Mouse (Mus musculus) limb, embryonic 10.5 days (tissue): ENCODE results near the gene Kcnh6. TPM values are rescaled to one million over a fixed set of nuclear protein-coding genes. Genes with fewer than 3 reads are reported as not detected.
"Not testable (repeated sequence)": the region's sequence is repeated elsewhere in the genome, so short reads cannot be mapped to it uniquely, and the experiment has no call there.

Experiments
- DNase-seq: peaks from one replicate; pipeline ENCODE4 v3.0.0-alpha.2; 2017; ENCODE audit warnings: low spot score
- H3K27ac ChIP-seq: fragments of 300-500 bp; sonication (generic); 2 replicates; pipeline ENCODE4 v1.5.1; 2016; ENCODE audit warnings: mild to moderate bottlenecking
- H3K27me3 ChIP-seq: fragments of 300-500 bp; sonication (generic); 2 replicates; pipeline ENCODE4 v1.6.1; 2016; ENCODE audit warnings: low read depth, mild to moderate bottlenecking; ENCODE audit not compliant: poor library complexity, severe bottlenecking
- H3K36me3 ChIP-seq: fragments of 300-500 bp; sonication (generic); 2 replicates; pipeline ENCODE4 v1.6.1; 2016; ENCODE audit warnings: mild to moderate bottlenecking, moderate library complexity
- H3K4me1 ChIP-seq: fragments of 300-500 bp; sonication (generic); 2 replicates; pipeline ENCODE4 v1.6.1; 2016
- H3K4me3 ChIP-seq: fragments of 300-500 bp; sonication (generic); 2 replicates; pipeline ENCODE4 v1.5.1; 2016; ENCODE audit warnings: mild to moderate bottlenecking, moderate library complexity
- H3K9me3 ChIP-seq: fragments of 300-500 bp; sonication (generic); replicated peaks from 2 replicates; pipeline ENCODE4 v1.6.1; 2016; ENCODE audit warnings: mild to moderate bottlenecking
- WGBS: fragments of 180-500 bp; shearing (Covaris S2); methylation state at CpG from one replicate; pipeline ENCODE4 v1.1.7; 2016; 5-methylcytosine and 5-hydroxymethylcytosine counted together
- polyA plus RNA-seq: library from polyadenylated mRNA; unstranded; fragments of >200 nt; fragmentation: Nextera tagmentation; extraction: Ambion mirVana; gene quantifications from 2 replicates; pipeline ENCODE4 v1.2.1, GENCODE M21; 2016

Kcnh6 gene
- polyA plus RNA-seq, 1 experiment from 2014 or later: 0.36 TPM

GRCm38 (mm10) chr11:106025774-106026173 is 17.9 kb downstream of the Kcnh6 start:
- H3K36me3 ChIP-seq: peaks cover 9% of the 10 kb centered on the region
- H3K27ac ChIP-seq: no peak overlapping the region
- DNase-seq: no peak
- no peaks in the 10 kb centered on the region for H3K9me3 ChIP-seq
- H3K4me3 ChIP-seq: no peak overlapping the region
- no peaks in the 10 kb centered on the region for H3K4me1 ChIP-seq
- 85% methylated on average over 3 of the region's 3 CpGs for WGBS
- H3K27me3 ChIP-seq: peaks cover 24% of the 10 kb centered on the region

GRCm38 (mm10) chr11:106026465-106027151 is 18.7 kb downstream of the Kcnh6 start:
- DNase-seq: peak; percentile 65
- Histone ChIP-seq H3K4me3 (no peak overlapping the region), H3K27ac (no peak overlapping the region), H3K27me3 (peaks cover 16% of the 10 kb centered on the region), H3K36me3 (peaks cover 9% of the 10 kb centered on the region), H3K4me1 (no peaks in the 10 kb centered on the region), H3K9me3 (no peaks in the 10 kb centered on the region)
- WGBS: 40% methylated on average over 11 of the region's 11 CpGs

- 92% methylated on average over 5 of the region's 5 CpGs for WGBS
- Histone ChIP-seq H3K36me3 (peaks cover 9% of the 10 kb centered on the region), H3K27me3 (0 out of 2 replicates have a peak, but pooled peaks cover 6% of the 10 kb centered on the region), H3K27ac (no peak overlapping the region), H3K9me3 (no peaks in the 10 kb centered on the region), H3K4me1 (no peaks in the 10 kb centered on the region), H3K4me3 (no peak overlapping the region)
- no peak for DNase-seq
Measured at GRCm38 (mm10) chr11:106027607-106028006, 19.7 kb downstream of the Kcnh6 start.

- Histone ChIP-seq H3K4me3 (peak overlapping the region; percentile 45), H3K4me1 (peaks cover 16% of the 10 kb centered on the region)
- not testable (repeated sequence) for H3K27me3 ChIP-seq, H3K36me3 ChIP-seq, H3K9me3 ChIP-seq, H3K27ac ChIP-seq, DNase-seq
- 26% methylated on average over 9 of the region's 25 CpGs for WGBS
Measured at GRCm38 (mm10) chr11:106032074-106032473, 24.1 kb downstream of the Kcnh6 start.

GRCm38 (mm10) chr11:106033491-106033919 is 25.6 kb downstream of the Kcnh6 start:
- WGBS: 25% methylated on average over 11 of the region's 11 CpGs
- peak overlapping the region; percentile 41 for H3K4me3 ChIP-seq

GRCm38 (mm10) chr11:106034986-106035385 is 27.1 kb downstream of the Kcnh6 start:
- DNase-seq: no peak
- 92% methylated on average over 9 of the region's 9 CpGs for WGBS
- Histone ChIP-seq H3K36me3 (peaks cover 7% of the 10 kb centered on the region; the same call in 1 of the 2 replicates), H3K4me1 (peaks cover 28% of the 10 kb centered on the region), H3K27me3 (no peaks in the 10 kb centered on the region), H3K9me3 (no peaks in the 10 kb centered on the region), H3K27ac (no peak overlapping the region), H3K4me3 (no peak overlapping the region)

More at GRCm38 (mm10) chr11:106033491-106033919, 25.6 kb downstream of the Kcnh6 start:
- Histone ChIP-seq H3K4me1 (peaks cover 27% of the 10 kb centered on the region), H3K27me3 (no peaks in the 10 kb centered on the region), H3K27ac (peak overlapping the region; percentile 92), H3K36me3 (no peaks in the 10 kb centered on the region), H3K9me3 (no peaks in the 10 kb centered on the region)
- peak; percentile 56 for DNase-seq

GRCm38 (mm10) chr11:106036548-106037417 is 28.9 kb downstream of the Kcnh6 start, which contains the start of gene Dcaf7:
TSS of gene Dcaf7 (plus strand) at chr11:106036872.
- under 1% methylated on average over 66 of the region's 66 CpGs for WGBS

GRCm38 (mm10) chr11:106037418-106037751 is 29.5 kb downstream of the Kcnh6 start:
- H3K4me3 ChIP-seq: peak overlapping the region; percentile 91
- H3K36me3 ChIP-seq: peaks cover 11% of the 10 kb centered on the region
- no peaks in the 10 kb centered on the region for H3K9me3 ChIP-seq
- WGBS: 2% methylated on average over 13 of the region's 13 CpGs
- H3K4me1 ChIP-seq: peaks cover 28% of the 10 kb centered on the region
- DNase-seq: peak; percentile 57
- H3K27me3 ChIP-seq: no peaks in the 10 kb centered on the region
- H3K27ac ChIP-seq: peak overlapping the region; percentile 90

More at GRCm38 (mm10) chr11:106036548-106037417, 28.9 kb downstream of the Kcnh6 start, which contains the start of gene Dcaf7:
- Histone ChIP-seq H3K4me1 (peaks cover 28% of the 10 kb centered on the region), H3K36me3 (peaks cover 9% of the 10 kb centered on the region), H3K4me3 (peak within 1 kb of the TSS; percentile 91), H3K9me3 (no peaks in the 10 kb centered on the region), H3K27me3 (no peaks in the 10 kb centered on the region), H3K27ac (peak within 1 kb of the TSS; percentile 90)
- DNase-seq: peak; percentile 94

- Histone ChIP-seq H3K4me3 (no peak overlapping the region), H3K27ac (no peak overlapping the region), H3K27me3 (no peaks in the 10 kb centered on the region)
Measured at GRCm38 (mm10) chr11:106044349-106044748, 36.4 kb downstream of the Kcnh6 start.

GRCm38 (mm10) chr11:106045256-106045655 is 37.3 kb downstream of the Kcnh6 start:
- H3K27ac ChIP-seq: no peak overlapping the region
- H3K4me1 ChIP-seq: no peaks in the 10 kb centered on the region
- no peaks in the 10 kb centered on the region for H3K27me3 ChIP-seq
- no peaks in the 10 kb centered on the region for H3K9me3 ChIP-seq
- DNase-seq: no peak
- WGBS: 87% methylated on average over 1 of the region's 1 CpGs
- peaks cover 58% of the 10 kb centered on the region for H3K36me3 ChIP-seq
- H3K4me3 ChIP-seq: no peak overlapping the region

More at GRCm38 (mm10) chr11:106044349-106044748, 36.4 kb downstream of the Kcnh6 start:
- no peak for DNase-seq
- H3K36me3 ChIP-seq: peaks cover 53% of the 10 kb centered on the region
- H3K4me1 ChIP-seq: no peaks in the 10 kb centered on the region
- H3K9me3 ChIP-seq: no peaks in the 10 kb centered on the region

GRCm38 (mm10) chr11:106045780-106046179 is 37.9 kb downstream of the Kcnh6 start:
- no peaks in the 10 kb centered on the region for H3K4me1 ChIP-seq
- H3K36me3 ChIP-seq: peaks cover 63% of the 10 kb centered on the region
- no peak overlapping the region for H3K27ac ChIP-seq
- no peak for DNase-seq
- H3K4me3 ChIP-seq: no peak overlapping the region
- 96% methylated on average over 3 of the region's 3 CpGs for WGBS
- no peaks in the 10 kb centered on the region for H3K9me3 ChIP-seq
- no peaks in the 10 kb centered on the region for H3K27me3 ChIP-seq

- no peaks in the 10 kb centered on the region for H3K27me3 ChIP-seq
- H3K4me3 ChIP-seq: no peak overlapping the region
- no peaks in the 10 kb centered on the region for H3K4me1 ChIP-seq
- 87% methylated on average over 9 of the region's 9 CpGs for WGBS
- no peak overlapping the region for H3K27ac ChIP-seq
- H3K9me3 ChIP-seq: no peaks in the 10 kb centered on the region
- DNase-seq: no peak
- H3K36me3 ChIP-seq: peaks cover 71% of the 10 kb centered on the region
Measured at GRCm38 (mm10) chr11:106046584-106046983, 38.7 kb downstream of the Kcnh6 start.

- Histone ChIP-seq H3K9me3 (no peaks in the 10 kb centered on the region), H3K27me3 (no peaks in the 10 kb centered on the region), H3K27ac (no peak overlapping the region), H3K4me1 (no peaks in the 10 kb centered on the region), H3K36me3 (peaks cover 100% of the 10 kb centered on the region), H3K4me3 (no peak overlapping the region)
- DNase-seq: no peak
- 93% methylated on average over 2 of the region's 2 CpGs for WGBS
Measured at GRCm38 (mm10) chr11:106053921-106054320, 46.0 kb downstream of the Kcnh6 start.
